Mouse (Mus musculus): ENCODE measurements around the gene Mmp9. TPM values are rescaled to one million over a fixed set of nuclear protein-coding genes. Genes with fewer than 3 reads are reported as not detected.

Mmp9 gene
- polyA plus RNA-seq (2011; ENCODE audit: insufficient read depth, insufficient read length, low replicate concordance, missing spikeins) = 173 and 363 TPM in 2 replicates

GRCm38 (mm10) chr2:164940140-164940830 is at the start of gene Mmp9:
TSS of gene Mmp9 (plus strand) at chr2:164940780.
- H3K4me3 ChIP-seq (replicated peaks; ENCODE audit: control insufficient read depth, low read depth, low read length) = peak within 1 kb of the TSS; percentile 46
- H3K27ac ChIP-seq (ENCODE audit: control insufficient read depth, insufficient read depth, low read depth, low read length, poor library complexity) = peak within 1 kb of the TSS; percentile 66
- TF ChIP-seq CTCF (IDR thresholded peaks at IDR 0.05; ENCODE audit: control insufficient read depth, insufficient read depth, low read length) (no peak), POLR2A (IDR thresholded peaks at IDR 0.05; ENCODE audit: borderline replicate concordance, control insufficient read depth, low read depth, low read length) (no peak)
- H3K4me1 ChIP-seq (ENCODE audit: control insufficient read depth, insufficient read depth, low read length) = peaks cover 7% of the 10 kb centered on the region
- WGBS = 12% methylated on average over 10 of the region's 10 CpGs

- WGBS = 87% methylated on average over 13 of the region's 13 CpGs
- TF ChIP-seq POLR2A (IDR thresholded peaks at IDR 0.05; ENCODE audit: borderline replicate concordance, control insufficient read depth, low read depth, low read length) = no peak
- no peak for TF ChIP-seq CTCF (IDR thresholded peaks at IDR 0.05; ENCODE audit: control insufficient read depth, insufficient read depth, low read length)
- no peaks in the 10 kb centered on the region for H3K4me1 ChIP-seq (ENCODE audit: control insufficient read depth, insufficient read depth, low read length)
- no peak overlapping the region for H3K27ac ChIP-seq (ENCODE audit: control insufficient read depth, insufficient read depth, low read depth, low read length, poor library complexity)
- no peak overlapping the region for H3K4me3 ChIP-seq (replicated peaks; ENCODE audit: control insufficient read depth, low read depth, low read length)
These were observed 49.3 kb upstream of the Mmp9 start for GRCm38 (mm10) chr2:164891056-164891834.

GRCm38 (mm10) chr2:164891908-164892695 is 48.5 kb upstream of the Mmp9 start:
- TF ChIP-seq CTCF (IDR thresholded peaks at IDR 0.05; ENCODE audit: control insufficient read depth, insufficient read depth, low read length) = no peak
- no peak for TF ChIP-seq POLR2A (IDR thresholded peaks at IDR 0.05; ENCODE audit: borderline replicate concordance, control insufficient read depth, low read depth, low read length)
- no peaks in the 10 kb centered on the region for H3K4me1 ChIP-seq (ENCODE audit: control insufficient read depth, insufficient read depth, low read length)
- no peak overlapping the region for H3K4me3 ChIP-seq (replicated peaks; ENCODE audit: control insufficient read depth, low read depth, low read length)
- 94% methylated on average over 15 of the region's 15 CpGs for WGBS
- no peak overlapping the region for H3K27ac ChIP-seq (ENCODE audit: control insufficient read depth, insufficient read depth, low read depth, low read length, poor library complexity)

GRCm38 (mm10) chr2:164892696-164893216 is 47.8 kb upstream of the Mmp9 start:
- 92% methylated on average over 6 of the region's 6 CpGs for WGBS
- H3K4me3 ChIP-seq (replicated peaks; ENCODE audit: control insufficient read depth, low read depth, low read length) = no peak overlapping the region
- TF ChIP-seq CTCF (IDR thresholded peaks at IDR 0.05; ENCODE audit: control insufficient read depth, insufficient read depth, low read length) (no peak), POLR2A (IDR thresholded peaks at IDR 0.05; ENCODE audit: borderline replicate concordance, control insufficient read depth, low read depth, low read length) (no peak)
- no peaks in the 10 kb centered on the region for H3K4me1 ChIP-seq (ENCODE audit: control insufficient read depth, insufficient read depth, low read length)
- no peak overlapping the region for H3K27ac ChIP-seq (ENCODE audit: control insufficient read depth, insufficient read depth, low read depth, low read length, poor library complexity)

- H3K4me3 ChIP-seq (replicated peaks; ENCODE audit: control insufficient read depth, low read depth, low read length) = no peak overlapping the region
- H3K4me1 ChIP-seq (ENCODE audit: control insufficient read depth, insufficient read depth, low read length) = no peaks in the 10 kb centered on the region
- TF ChIP-seq CTCF (IDR thresholded peaks at IDR 0.05; ENCODE audit: control insufficient read depth, insufficient read depth, low read length) = 0 out of 2 replicates have a peak, but pooled peaks have one; percentile 9
- TF ChIP-seq POLR2A (IDR thresholded peaks at IDR 0.05; ENCODE audit: borderline replicate concordance, control insufficient read depth, low read depth, low read length) = no peak
- H3K27ac ChIP-seq (ENCODE audit: control insufficient read depth, insufficient read depth, low read depth, low read length, poor library complexity) = no peak overlapping the region
- WGBS = 79% methylated on average over 5 of the region's 5 CpGs
These were observed 46.5 kb upstream of the Mmp9 start for GRCm38 (mm10) chr2:164894048-164894447.

GRCm38 (mm10) chr2:164894644-164895043 is 45.9 kb upstream of the Mmp9 start:
- H3K4me1 ChIP-seq (ENCODE audit: control insufficient read depth, insufficient read depth, low read length) = no peaks in the 10 kb centered on the region
- H3K4me3 ChIP-seq (replicated peaks; ENCODE audit: control insufficient read depth, low read depth, low read length) = no peak overlapping the region
- H3K27ac ChIP-seq (ENCODE audit: control insufficient read depth, insufficient read depth, low read depth, low read length, poor library complexity) = no peak overlapping the region
- TF ChIP-seq POLR2A (IDR thresholded peaks at IDR 0.05; ENCODE audit: borderline replicate concordance, control insufficient read depth, low read depth, low read length) = no peak
- no peak for TF ChIP-seq CTCF (IDR thresholded peaks at IDR 0.05; ENCODE audit: control insufficient read depth, insufficient read depth, low read length)
- WGBS = 74% methylated on average over 1 of the region's 1 CpGs

- no peak overlapping the region for H3K4me3 ChIP-seq (replicated peaks; ENCODE audit: control insufficient read depth, low read depth, low read length)
- no peaks in the 10 kb centered on the region for H3K4me1 ChIP-seq (ENCODE audit: control insufficient read depth, insufficient read depth, low read length)
- no peak overlapping the region for H3K27ac ChIP-seq (ENCODE audit: control insufficient read depth, insufficient read depth, low read depth, low read length, poor library complexity)
- 89% methylated on average over 6 of the region's 6 CpGs for WGBS
- TF ChIP-seq CTCF (IDR thresholded peaks at IDR 0.05; ENCODE audit: control insufficient read depth, insufficient read depth, low read length) = no peak
- TF ChIP-seq POLR2A (IDR thresholded peaks at IDR 0.05; ENCODE audit: borderline replicate concordance, control insufficient read depth, low read depth, low read length) = no peak
These were observed 44.7 kb upstream of the Mmp9 start for GRCm38 (mm10) chr2:164895885-164896284.
